Mouse (Mus musculus) lung, postnatal 10 days (tissue): Measurements from ENCODE around the gene Prickle4.

ENCODE experiments used
- DNase-seq: peaks from one replicate; pipeline ENCODE4 v3.0.0; 2021

Gene Prickle4

DNA sequence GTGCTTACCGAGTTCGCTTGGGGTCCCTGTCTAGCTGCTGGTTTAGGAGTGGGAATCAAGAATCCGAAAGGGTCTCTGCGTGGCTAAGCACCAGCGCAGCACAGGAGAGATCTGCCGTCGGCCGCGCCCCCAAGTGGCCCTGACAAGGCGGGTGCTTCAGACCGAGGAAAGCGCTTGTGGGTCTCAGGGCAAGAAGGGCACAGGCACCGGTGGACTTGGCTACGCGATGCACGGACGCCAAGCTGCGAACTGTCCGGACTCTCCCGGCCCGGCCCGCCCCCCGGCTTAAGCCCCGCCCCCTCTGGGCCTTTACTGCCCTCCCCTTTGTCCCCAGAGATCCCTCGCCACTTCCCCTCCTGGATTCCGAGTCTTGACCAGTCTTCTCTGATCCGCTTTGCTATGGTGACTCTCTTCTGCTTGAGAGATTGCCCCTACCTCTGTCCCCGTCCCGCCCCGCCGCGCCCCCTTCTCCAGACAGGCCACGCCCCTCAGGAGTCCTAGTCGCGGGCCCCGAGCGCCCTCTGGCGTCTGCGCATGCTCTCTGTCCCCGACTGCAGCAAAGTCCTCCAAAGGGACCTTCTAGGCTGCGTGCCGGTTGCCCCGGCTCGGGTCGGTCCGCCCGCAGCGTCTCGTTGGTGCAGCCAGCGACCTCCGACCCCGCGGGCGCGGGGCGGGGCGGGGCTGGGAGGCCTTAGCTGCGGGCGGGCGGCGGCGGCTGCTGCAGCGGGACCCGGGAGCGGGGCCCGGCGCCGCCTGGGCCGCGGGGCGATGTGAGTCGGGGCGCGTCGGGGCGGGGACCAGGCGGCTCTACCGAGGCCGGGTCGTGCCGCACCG, at the start of gene Prickle4:
Gene Prickle4, minus strand, starts transcription at position 234 of the 834 bp plus-strand sequence.
- peak; percentile 98 for DNase-seq

DNA sequence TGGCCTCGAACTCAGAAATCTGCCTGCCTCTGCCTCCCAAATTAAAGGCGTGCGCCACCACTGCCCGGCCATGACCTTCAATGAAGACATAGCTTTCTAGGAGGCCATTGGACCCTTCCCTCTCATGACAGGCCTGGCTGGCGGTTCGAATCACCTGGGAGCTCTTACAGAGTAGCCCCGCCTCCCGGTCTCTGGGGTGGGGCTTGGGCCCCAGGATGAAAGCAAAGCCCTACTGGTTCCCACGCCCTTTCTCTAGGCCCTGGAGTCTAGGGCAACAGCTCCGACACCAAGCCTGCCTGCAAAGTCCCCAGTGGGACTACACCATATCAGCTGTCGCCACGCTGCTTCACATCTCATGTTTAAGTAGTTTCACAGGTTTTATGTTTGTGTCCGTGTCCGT, 49.5 kb upstream of the Prickle4 start:
- no peak for DNase-seq

GRCm38 (mm10) chr17:47742991-47743734, 48.6 kb upstream of the Prickle4 start:
- no peak for DNase-seq

DNA sequence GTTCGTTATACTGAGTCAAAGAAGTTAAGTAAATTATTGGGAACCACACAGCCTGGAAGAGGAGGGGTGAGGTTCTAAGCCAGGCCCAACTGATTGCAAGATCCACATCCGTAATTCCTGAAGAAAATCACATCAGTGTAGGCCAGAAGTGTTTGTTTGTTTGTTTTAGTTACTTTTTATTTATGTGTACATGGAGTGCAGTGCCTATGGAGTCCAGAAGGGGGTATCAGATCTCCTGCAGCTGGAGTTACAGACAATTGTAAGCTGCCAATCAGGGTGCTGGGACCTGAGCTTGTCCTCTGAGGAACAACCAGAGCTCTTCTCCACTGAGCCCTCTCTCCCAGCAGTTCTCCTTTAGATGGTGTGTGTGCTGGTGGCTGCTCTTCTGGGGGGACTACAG, 45.6 kb upstream of the Prickle4 start:
- no peak for DNase-seq

GRCm38 (mm10) chr17:47738879-47739798, 44.6 kb upstream of the Prickle4 start:
- DNase-seq: peak; percentile 33

DNA sequence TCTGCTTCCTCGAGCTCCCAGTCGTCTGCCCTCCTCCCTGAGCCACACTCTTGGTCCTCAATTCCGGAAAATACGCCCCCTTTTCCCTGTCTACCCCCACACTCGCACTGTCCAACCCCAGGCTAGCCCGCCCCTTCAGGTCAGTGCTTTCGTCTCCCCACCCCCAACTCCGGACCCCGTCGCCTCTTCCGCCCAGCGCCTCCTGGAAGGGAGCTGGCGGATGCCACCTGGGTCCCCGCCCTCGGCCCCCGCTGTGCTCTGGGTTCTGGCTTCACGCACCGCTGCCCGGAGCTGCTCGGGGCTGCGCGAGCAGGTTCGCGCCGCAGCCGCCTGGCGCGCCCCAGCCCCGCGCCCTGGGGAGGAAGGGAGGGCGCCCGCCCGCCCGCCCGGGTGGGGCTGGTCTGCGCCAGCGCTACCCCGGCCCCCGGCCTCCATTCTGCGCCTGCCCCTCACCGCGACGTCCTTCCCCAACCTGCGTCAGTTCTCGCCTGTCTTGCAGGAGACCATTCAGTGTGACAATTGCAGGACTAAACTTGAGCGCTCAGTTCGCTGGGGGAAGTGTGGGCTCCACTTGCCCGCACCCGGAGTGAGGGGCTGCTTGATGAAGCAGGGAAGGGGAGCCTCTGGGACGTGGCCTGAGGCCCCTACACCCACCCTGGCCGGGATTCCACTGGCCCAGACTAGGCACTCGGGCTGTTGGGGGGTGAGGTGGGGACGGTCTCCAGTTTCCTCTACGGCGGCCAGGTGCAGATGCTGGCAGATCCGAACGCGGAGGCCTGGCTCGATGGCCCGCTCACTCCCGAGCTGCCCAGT, 43.7 kb upstream of the Prickle4 start:
- DNase-seq: peak; percentile 69

DNA sequence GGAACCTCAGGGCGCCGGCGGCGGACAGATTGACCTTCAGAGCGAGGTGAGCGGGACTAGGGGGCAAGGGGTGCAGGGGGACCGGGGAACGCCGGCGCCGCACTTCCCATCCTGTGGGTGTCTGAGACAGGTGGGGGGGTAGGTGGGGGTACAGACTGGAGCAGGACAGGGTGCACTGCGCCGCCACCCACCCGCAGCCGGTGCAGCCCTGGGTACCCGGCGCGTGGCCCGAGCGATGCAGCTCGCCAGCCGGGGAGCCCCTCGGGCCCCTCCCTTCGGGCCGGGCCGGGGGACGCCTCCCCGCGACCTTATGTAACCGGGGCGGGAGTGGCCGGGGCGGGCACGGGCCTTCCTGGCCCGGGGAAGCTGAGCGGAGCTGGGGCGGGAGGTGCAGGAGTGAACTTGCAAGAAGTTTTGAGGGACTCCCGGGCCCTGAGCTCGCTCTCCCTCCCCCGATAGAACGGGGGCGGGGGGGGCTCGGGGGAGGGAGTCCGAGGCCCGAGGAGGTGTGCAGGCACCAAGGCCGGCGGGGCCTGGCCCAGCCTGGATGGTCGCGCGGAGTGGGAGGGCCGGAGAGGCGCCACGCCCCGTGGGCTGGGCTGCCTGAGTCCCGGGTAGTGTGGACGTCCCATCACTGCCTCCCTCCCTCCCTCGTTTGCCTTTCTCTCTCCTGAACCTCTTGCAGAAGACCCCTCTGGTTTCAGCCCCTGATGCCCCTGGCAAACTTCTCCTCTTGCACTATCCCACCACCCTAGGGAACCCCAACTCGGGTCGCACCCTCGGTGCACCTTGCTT, 42.9 kb upstream of the Prickle4 start:
- peak; percentile 95 for DNase-seq

DNA sequence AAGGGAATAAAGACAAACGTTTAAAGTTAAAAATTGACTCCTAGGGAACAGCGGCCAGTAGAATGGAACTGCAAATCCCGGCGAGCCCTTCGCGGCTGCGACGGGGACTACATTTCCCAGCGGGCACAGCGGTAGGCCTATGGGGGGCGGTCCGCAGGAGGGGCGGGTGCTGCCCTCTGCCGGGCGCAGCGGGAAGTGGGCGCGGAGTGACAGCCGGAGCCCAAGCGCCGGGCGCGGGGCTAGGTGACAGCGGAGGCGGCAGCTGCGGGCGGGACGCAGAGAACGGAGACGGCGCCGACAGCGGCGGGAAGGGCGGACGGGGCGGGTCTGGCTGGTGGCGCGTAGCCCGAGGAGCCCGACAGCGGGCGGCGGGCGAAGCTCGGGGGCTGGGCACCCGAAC, 42.3 kb upstream of the Prickle4 start, which contains the start of gene Tfeb:
Gene Tfeb, plus strand, starts transcription at position 175 of the 400 bp plus-strand sequence.
- DNase-seq: peak; percentile 98

GRCm38 (mm10) chr17:47735553-47736100, 41.1 kb upstream of the Prickle4 start:
- no peak for DNase-seq

DNA sequence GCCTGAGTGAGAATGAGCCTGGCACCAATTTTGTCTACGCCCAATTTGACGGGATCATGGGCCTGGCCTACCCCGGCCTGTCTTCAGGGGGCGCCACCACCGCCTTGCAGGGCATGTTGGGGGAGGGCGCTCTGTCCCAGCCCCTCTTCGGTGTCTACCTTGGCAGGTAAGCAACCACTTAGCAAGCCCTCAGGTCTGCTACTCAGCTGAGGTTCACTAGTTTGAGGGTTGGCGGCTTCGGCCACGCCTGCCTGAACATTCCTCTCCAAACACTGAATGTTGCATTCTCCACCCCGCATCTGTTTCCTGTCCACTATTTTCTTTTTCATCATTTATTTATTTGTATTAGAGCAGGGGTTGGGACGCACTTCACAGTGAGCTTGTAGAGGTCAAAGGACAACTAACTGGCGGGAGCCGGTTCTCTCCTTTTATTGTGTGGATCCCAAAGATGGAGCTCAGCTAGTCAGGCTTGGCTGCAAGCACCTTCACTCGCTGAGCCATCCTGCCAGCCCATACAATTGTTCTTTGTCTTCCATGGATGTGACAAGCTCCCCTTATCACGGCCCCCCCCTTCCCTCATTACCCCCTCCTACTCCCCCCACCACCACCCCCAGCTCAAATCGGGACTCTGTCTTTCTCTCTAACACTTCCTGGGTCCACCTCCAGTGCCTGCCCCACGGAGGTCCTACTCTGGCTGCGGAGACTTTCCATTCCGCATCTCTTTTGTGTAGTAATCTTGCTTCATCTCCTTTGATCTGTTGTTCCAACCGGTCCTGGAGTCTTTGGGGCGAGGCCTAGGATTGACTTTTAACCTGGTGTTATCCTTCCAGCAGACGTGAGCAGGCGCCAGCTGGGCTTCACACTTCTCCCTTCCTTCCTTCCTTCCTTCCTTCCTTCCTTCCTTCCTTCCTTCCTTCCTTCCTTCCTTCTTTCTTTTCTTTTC, 36.4 kb upstream of the Prickle4 start:
- DNase-seq: peak; percentile 69

DNA sequence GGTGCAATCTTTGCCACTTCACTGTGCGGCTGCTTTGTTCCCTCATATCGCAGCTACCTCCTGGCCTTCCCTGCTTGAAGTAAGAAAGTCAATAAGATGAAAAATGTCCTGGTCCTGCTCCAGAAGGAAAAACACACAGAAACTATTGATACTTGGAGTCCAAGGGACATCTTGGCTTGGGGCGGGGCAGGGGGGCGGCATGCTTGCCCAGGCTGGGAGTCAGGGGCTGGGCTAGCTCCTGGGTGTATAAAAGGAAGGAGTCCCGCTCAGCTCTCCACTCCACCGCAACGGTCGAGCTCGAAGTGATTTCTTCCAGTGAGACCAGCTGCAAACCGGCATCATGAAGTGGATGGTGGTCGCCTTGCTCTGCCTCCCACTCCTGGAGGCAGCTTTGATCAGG, 32.0 kb upstream of the Prickle4 start, which contains the start of gene Pgc:
Gene Pgc, plus strand, starts transcription at position 277 of the 400 bp plus-strand sequence.
- no peak for DNase-seq

- DNase-seq: no peak
Measured at GRCm38 (mm10) chr17:47721183-47721582, 26.6 kb upstream of the Prickle4 start.

GRCm38 (mm10) chr17:47715037-47715436, 20.5 kb upstream of the Prickle4 start:
- no peak for DNase-seq

DNA sequence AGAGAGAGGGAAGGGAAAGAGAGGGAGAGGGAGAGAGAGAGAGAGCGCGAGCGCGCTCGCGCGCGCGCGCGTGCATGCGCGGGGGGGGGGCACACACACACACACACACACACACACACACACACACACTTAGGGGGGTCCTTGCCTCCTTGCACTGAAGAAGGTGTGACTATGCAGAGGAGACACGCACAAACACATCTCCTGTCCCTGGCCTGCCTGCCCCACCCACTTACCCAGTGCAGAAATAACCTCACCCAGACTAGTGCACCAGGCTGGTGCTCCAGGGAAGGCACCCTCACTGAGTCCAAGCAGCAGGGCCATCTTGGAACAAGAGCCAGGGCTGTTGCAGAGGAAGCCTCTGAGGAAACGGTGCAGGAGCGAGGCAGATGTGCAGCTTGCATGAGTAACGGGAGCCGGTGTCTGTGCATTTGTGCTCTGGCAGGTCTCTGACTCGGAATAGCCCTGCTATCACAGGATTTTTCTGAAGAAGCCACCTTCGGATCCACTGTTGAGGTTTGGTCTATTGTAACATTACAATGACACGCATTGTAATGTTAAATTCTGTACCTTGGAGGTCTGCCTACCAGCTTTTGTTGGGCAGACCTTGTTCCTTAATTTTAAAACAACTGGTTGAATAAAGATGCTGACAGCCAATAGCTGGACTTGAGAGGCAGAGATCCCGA, 18.5 kb upstream of the Prickle4 start:
- no peak for DNase-seq

DNA sequence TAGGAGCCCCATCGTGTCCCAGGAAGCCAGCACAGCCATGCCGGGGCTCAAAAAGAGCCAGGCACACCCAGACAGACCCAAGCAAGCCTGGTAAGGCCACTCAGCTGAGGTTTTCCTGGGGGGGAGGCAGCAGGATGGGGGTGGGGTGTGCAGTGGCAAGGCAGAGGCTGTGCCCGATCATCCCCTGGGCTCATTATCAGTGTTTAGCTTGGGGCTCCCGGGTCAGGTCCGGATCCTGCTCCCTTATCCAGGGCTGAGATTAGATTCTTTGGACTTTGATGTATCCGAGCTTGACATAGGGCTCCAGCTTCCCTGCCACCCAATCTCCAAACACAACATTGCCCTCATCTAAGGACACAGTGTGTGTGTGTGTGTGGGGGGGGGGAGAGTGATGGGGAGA, 17.3 kb upstream of the Prickle4 start:
- DNase-seq: no peak

GRCm38 (mm10) chr17:47710036-47710435, 15.5 kb upstream of the Prickle4 start:
- no peak for DNase-seq

DNA sequence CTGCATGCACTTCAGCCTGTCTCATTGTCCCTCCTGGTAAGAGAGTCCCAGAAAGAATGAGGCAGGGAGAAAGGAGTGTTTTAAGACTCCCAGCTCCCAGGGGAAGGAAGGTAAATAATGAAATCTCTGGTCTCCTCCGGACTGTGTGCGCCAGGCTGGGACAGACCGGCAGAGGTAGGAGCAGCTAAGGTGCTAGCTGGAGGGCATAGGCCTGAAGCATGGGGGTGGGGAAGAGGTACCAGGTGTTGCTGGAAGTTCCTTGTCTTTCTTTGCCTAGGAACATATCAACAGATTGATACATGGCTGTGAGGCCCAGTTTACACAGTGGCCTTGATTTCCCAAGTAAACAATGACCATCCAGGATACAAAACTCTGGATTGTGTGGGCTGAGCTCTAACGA, 14.4 kb upstream of the Prickle4 start:
- no peak for DNase-seq

DNA sequence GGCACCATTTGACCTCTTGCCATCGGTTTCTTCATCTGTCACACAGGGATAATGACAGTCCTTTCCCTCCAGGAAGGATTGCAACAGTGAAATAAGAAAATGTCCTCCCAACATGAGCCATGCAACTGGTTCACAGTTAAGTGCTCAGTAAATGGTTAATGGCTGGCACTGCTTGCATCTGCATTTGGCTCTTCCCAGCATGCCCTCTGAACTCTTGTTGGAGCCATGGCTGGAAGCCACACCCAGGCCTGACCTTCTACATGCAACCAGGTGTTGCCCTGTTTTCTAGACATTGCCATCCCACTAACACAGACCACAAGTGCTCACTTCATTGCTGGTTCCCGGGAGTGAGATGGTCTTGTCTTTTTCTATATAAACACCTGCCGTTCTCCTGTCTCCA, 13.4 kb upstream of the Prickle4 start:
- no peak for DNase-seq

GRCm38 (mm10) chr17:47706196-47706595, 11.7 kb upstream of the Prickle4 start:
- peak; percentile 67 for DNase-seq
